Mouse (Mus musculus) hindbrain, embryonic 15.5 days (tissue): ENCODE results near the gene Cyb5r1. TPM values are rescaled to one million over a fixed set of nuclear protein-coding genes. Genes with fewer than 3 reads are reported as not detected.

Source experiments
- polyA plus RNA-seq: library from polyadenylated mRNA; unstranded; fragments of >200 nt; fragmentation: Nextera tagmentation; extraction: Ambion mirVana; gene quantifications from 2 replicates; pipeline ENCODE4 v1.2.1, GENCODE M21; 2015

The Cyb5r1 gene
- polyA plus RNA-seq, 1 experiment from 2014 or later, result 14.6 TPM

Other genes starting within 250 kb of the Cyb5r1 start
- gene Chil1, start 223.4 kb upstream of the Cyb5r1 start, polyA plus RNA-seq, result 1.4 and 2.4 TPM in 2 replicates
- gene Mybph, start 212.1 kb upstream of the Cyb5r1 start, polyA plus RNA-seq, result 0.12 and 0.29 TPM in 2 replicates
- 22.5 and 26.0 TPM in 2 replicates for gene Adora1, start 170.1 kb upstream of the Cyb5r1 start, polyA plus RNA-seq
- 0.45 TPM in 1 of 2 replicates, not detected in the other for gene Myog, start 115.6 kb upstream of the Cyb5r1 start, polyA plus RNA-seq
- gene Ppfia4, start 72.6 kb upstream of the Cyb5r1 start, polyA plus RNA-seq, result 26.7 and 28.7 TPM in 2 replicates
- gene Tmem183a, start 43.6 kb upstream of the Cyb5r1 start, polyA plus RNA-seq, result 125 and 126 TPM in 2 replicates
- not detected in 2 replicates for gene 4933406M09Rik, start 19.6 kb upstream of the Cyb5r1 start, polyA plus RNA-seq
- gene Adipor1, start 9.8 kb downstream of the Cyb5r1 start, polyA plus RNA-seq, result 83.1 and 86.8 TPM in 2 replicates
- 38.0 and 38.2 TPM in 2 replicates for gene Klhl12, start 50.0 kb downstream of the Cyb5r1 start, polyA plus RNA-seq
- 72.4 and 73.1 TPM in 2 replicates for gene Rabif, start 89.1 kb downstream of the Cyb5r1 start, polyA plus RNA-seq
- gene Mgat4e, start 144.1 kb downstream of the Cyb5r1 start, polyA plus RNA-seq, result not detected in 2 replicates
- gene Kdm5b, start 154.6 kb downstream of the Cyb5r1 start, polyA plus RNA-seq, result 67.9 and 69.6 TPM in 2 replicates
- 10.7 and 13.0 TPM in 2 replicates for gene Syt2, start 241.1 kb downstream of the Cyb5r1 start, polyA plus RNA-seq